Mouse (Mus musculus) hindbrain, embryonic 14.5 days (tissue): ENCODE data around the gene Tspo. TPM values are rescaled to one million over a fixed set of nuclear protein-coding genes. Genes with fewer than 3 reads are reported as not detected.
A peak's percentile ranks its signal among the peaks of the same experiment; 100 is the strongest.

Experiments used
- ATAC-seq: fragments of 200-750 bp; cut with Nextera tagmentation; 2 replicates; pipeline ENCODE4 v1.8.0; 2017; ENCODE audit warnings: moderate number of reproducible peaks, mild to moderate bottlenecking, moderate TSS enrichment, moderate library complexity; ENCODE audit not compliant: low FRiP score
- DNase-seq: peaks from one replicate; pipeline ENCODE4 v3.0.0-alpha.2; 2015; ENCODE audit warnings: low spot score
- H3K27ac ChIP-seq: fragments of 300-500 bp; sonication (generic); 2 replicates; pipeline ENCODE4 v1.5.1; 2014; ENCODE audit warnings: mild to moderate bottlenecking, moderate library complexity
- H3K27me3 ChIP-seq: fragments of 300-500 bp; sonication (generic); 2 replicates; pipeline ENCODE4 v1.6.1; 2014; ENCODE audit warnings: mild to moderate bottlenecking, low read length, mixed read lengths; ENCODE audit not compliant: control insufficient read depth, insufficient read depth
- H3K36me3 ChIP-seq: fragments of 300-500 bp; sonication (generic); replicated peaks from 2 replicates; pipeline ENCODE4 v1.6.1; 2014; ENCODE audit not compliant: control insufficient read depth, insufficient read depth
- H3K4me1 ChIP-seq: fragments of 300-500 bp; sonication (generic); replicated peaks from 2 replicates; pipeline ENCODE4 v1.6.1; 2014; ENCODE audit warnings: antibody characterized with exemption, low read length, mixed read lengths; ENCODE audit not compliant: control insufficient read depth, insufficient read depth
- H3K4me2 ChIP-seq: fragments of 300-500 bp; sonication (generic); replicated peaks from 2 replicates; pipeline ENCODE4 v1.6.1; 2014; ENCODE audit warnings: mild to moderate bottlenecking, moderate library complexity
- H3K4me3 ChIP-seq: fragments of 300-500 bp; sonication (generic); replicated peaks from 2 replicates; pipeline ENCODE4 v1.5.1; 2014; ENCODE audit warnings: mild to moderate bottlenecking, low read length
- H3K9ac ChIP-seq: fragments of 300-500 bp; sonication (generic); 2 replicates; pipeline ENCODE4 v1.6.1; 2014
- H3K9me3 ChIP-seq: fragments of 300-500 bp; sonication (generic); 2 replicates; pipeline ENCODE4 v1.6.1; 2016; ENCODE audit warnings: low read length; ENCODE audit not compliant: control insufficient read depth
- WGBS: fragments of 180-500 bp; shearing (Covaris S2); extraction: QIAGEN DNeasy Blood & Tissue Kit; methylation state at CpG from one replicate; pipeline ENCODE4 v1.1.7; 2014; 5-methylcytosine and 5-hydroxymethylcytosine counted together
- polyA plus RNA-seq: library from polyadenylated mRNA; unstranded; fragments of >200 nt; fragmentation: Nextera tagmentation; extraction: Ambion mirVana; gene quantifications from 2 replicates; pipeline ENCODE4 v1.2.1, GENCODE M21; 2014

The Tspo gene
- polyA plus RNA-seq, 1 experiment from 2014 or later: 12.2 TPM

DNA sequence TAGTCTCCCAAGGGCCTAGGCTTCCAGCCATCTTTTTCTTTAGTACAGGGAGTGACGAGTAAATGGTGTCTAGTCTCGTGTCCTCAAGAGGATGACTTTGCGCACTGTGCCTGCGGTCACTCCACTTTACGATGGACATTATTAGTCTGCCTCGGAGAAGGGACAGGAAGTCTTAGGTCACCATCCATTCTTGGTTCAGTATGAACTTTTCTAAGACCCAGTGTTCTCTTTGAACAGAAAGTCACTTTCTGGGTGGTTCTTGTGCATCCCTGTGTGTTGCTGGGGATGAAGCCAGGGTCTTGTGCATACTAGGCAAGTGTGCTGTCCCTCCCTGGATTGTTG lies 27.5 kb upstream of the Tspo start:
- DNase-seq (no peak), ATAC-seq (no peak)
- H3K4me1 ChIP-seq: no peaks in the 10 kb centered on the region
- 90% methylated on average over 6 of the region's 6 CpGs for WGBS
- no peaks in the 10 kb centered on the region for H3K9me3 ChIP-seq
- H3K27ac ChIP-seq: no peak overlapping the region
- no peaks in the 10 kb centered on the region for H3K36me3 ChIP-seq
- H3K4me2 ChIP-seq: no peak overlapping the region
- H3K9ac ChIP-seq: no peak overlapping the region
- H3K4me3 ChIP-seq: no peak overlapping the region
- no peaks in the 10 kb centered on the region for H3K27me3 ChIP-seq

DNA sequence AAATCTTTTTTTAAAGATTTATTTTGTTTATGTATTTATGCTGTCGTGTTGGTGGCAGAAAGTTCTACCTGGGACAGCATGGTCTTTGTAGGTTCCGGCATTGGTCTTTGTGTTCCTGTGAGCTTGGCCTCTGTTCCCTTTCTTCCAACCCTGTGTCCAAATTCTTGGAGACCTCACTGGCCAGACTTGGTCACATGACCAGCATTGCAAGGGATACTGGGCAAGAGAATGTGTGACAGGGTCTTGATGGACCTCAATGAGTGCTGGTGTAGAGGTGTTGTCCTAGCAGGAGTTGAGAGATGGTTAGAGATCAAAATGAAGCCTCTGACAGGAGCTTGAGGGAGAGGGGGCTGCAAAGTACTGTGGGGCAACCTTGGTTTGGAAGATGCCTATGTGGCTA lies 24.5 kb upstream of the Tspo start:
- Histone ChIP-seq H3K4me1 (no peaks in the 10 kb centered on the region), H3K36me3 (no peaks in the 10 kb centered on the region), H3K9ac (no peak overlapping the region), H3K27ac (no peak overlapping the region), H3K27me3 (no peaks in the 10 kb centered on the region), H3K4me2 (no peak overlapping the region), H3K4me3 (no peak overlapping the region), H3K9me3 (no peaks in the 10 kb centered on the region)
- WGBS: 97% methylated on average over 2 of the region's 2 CpGs
- no peak for ATAC-seq
- DNase-seq: no peak

DNA sequence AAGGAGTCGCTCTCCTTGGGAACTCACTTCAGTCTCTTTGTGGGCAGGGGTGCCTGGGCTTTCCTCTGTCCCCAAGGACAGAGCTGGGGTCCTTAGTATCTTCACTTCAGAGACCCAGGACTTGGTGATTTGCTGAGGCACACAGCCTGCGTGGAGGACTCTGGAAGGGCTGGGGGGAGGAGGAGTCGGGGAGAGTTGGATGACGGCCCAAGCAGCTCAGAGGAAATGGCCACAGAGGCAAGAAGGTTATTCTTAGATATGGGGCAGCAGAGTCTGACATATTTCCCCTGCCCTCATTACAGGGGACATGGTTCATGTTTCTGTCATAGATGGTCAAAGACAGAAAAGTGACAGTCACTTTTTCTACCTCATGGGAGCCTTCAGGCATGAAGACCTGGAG lies 23.5 kb upstream of the Tspo start:
- Histone ChIP-seq H3K4me1 (no peaks in the 10 kb centered on the region), H3K4me3 (no peak overlapping the region), H3K4me2 (no peak overlapping the region), H3K27me3 (no peaks in the 10 kb centered on the region), H3K36me3 (no peaks in the 10 kb centered on the region), H3K9ac (no peak overlapping the region), H3K27ac (no peak overlapping the region), H3K9me3 (no peaks in the 10 kb centered on the region)
- DNase-seq: no peak
- 75% methylated on average over 4 of the region's 4 CpGs for WGBS
- ATAC-seq: no peak

DNA sequence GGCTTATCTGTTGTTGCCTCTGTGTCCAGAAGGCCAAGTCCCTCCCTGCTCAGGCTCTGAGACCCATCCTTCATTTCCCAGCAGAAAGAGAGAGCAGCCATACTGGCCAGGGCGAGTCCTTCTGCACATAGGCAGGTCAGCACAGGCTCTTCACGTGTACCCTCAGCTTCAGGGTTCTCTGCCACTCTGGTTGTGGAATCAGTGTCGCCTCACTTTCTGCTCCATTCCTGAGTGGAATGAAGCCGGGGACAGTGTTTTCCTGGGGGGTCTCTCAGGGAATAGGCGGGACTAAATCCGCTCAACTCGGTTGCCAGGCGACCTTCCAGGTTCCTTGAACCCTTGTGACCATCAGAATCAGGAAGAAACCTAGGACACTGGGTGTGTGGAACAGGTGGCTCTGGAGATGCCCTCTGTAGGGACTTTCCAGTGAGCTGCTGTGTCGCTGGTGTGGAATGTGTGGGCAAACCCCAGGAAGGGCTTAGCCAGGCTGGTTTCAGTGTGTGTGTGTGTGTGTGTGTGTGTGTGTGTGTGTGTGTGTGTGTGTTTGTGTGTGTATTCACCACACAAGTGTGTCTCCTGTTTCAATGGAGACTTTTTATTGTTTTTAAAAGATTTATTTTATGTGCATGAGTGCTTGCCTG lies 21.6 kb upstream of the Tspo start:
- H3K9me3 ChIP-seq: no peaks in the 10 kb centered on the region
- peaks cover 16% of the 10 kb centered on the region for H3K36me3 ChIP-seq
- 84% methylated on average over 9 of the region's 9 CpGs for WGBS
- ATAC-seq: no peak
- DNase-seq: no peak
- no peaks in the 10 kb centered on the region for H3K27me3 ChIP-seq
- H3K4me3 ChIP-seq: no peak overlapping the region
- H3K9ac ChIP-seq: no peak overlapping the region
- no peak overlapping the region for H3K4me2 ChIP-seq
- no peaks in the 10 kb centered on the region for H3K4me1 ChIP-seq
- H3K27ac ChIP-seq: no peak overlapping the region

DNA sequence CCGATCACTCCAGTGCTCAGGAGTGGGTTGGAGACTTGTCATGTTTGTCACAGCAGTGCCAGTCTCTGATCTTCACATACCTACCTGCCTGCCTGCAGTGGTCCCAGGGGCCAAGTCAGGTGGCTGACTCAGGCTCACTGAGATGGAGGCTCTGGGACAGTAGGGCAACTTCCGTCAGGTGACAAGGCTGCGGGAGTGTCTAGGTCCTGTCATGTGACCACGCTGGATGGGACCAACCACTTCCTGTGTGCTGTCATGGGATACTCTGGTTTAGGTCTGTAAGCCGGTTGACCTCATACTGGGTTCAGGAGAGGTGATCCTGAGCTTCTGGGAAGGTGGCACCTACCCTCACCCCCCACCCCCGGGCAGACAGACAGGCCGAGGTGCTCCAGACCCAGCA lies 17.4 kb upstream of the Tspo start:
- Histone ChIP-seq H3K4me3 (no peak overlapping the region), H3K9me3 (no peaks in the 10 kb centered on the region), H3K36me3 (peaks cover 59% of the 10 kb centered on the region), H3K4me1 (no peaks in the 10 kb centered on the region), H3K27ac (no peak overlapping the region), H3K9ac (no peak overlapping the region), H3K27me3 (no peaks in the 10 kb centered on the region), H3K4me2 (no peak overlapping the region)
- DNase-seq (no peak), ATAC-seq (no peak)
- 97% methylated on average over 7 of the region's 7 CpGs for WGBS

DNA sequence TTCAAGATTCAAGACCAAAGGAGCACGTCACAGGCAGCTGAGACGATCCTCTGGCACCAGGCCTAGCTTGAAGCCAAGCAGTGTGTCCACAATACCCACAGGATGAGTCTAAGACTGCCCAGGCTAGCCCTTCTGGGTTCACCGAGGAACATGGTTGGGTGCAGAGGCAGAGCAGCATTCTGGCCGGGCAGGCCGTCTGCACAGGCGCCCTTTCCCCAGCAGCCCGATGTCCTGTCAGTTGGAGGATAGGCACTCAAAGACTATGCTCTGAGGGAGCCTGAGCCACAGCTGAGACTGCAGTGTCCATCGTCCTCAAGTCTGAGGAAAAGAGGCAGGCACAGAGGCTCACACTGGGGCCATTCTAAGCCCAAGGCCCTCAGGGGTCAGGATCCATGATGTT lies 16.2 kb upstream of the Tspo start:
- DNase-seq (no peak), ATAC-seq (no peak)
- H3K36me3 ChIP-seq: peaks cover 70% of the 10 kb centered on the region

DNA sequence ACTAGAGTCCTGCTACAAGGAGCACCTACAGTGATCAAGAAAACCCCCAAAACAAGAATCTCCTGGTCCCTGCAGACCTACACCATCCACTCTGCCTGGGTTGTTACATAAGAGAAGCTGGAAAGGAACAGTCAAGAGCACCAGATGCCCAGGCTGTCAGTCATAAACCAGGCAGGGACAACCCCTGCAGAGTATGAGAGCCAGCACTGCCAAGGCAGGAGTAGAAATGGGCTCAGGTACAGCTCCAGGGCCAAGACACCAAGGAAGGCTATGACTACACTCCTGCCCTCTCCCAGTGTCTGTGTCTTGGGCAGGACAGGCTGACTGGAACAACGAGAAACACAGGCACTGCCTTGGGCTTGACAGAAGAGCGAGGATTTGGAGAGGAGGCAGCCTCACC lies 13.3 kb upstream of the Tspo start:
- Histone ChIP-seq H3K36me3 (peaks cover 80% of the 10 kb centered on the region), H3K9me3 (no peaks in the 10 kb centered on the region), H3K9ac (no peak overlapping the region), H3K4me1 (peaks cover 7% of the 10 kb centered on the region), H3K27ac (no peak overlapping the region), H3K4me2 (no peak overlapping the region), H3K4me3 (no peak overlapping the region), H3K27me3 (no peaks in the 10 kb centered on the region)
- WGBS: 94% methylated on average over 2 of the region's 2 CpGs
- ATAC-seq (no peak), DNase-seq (no peak)

More for the DNA sequence above, 16.2 kb upstream of the Tspo start:
- Histone ChIP-seq H3K27ac (no peak overlapping the region), H3K4me1 (no peaks in the 10 kb centered on the region), H3K27me3 (no peaks in the 10 kb centered on the region), H3K4me2 (no peak overlapping the region), H3K4me3 (no peak overlapping the region), H3K9ac (no peak overlapping the region), H3K9me3 (no peaks in the 10 kb centered on the region)
- 92% methylated on average over 8 of the region's 8 CpGs for WGBS

DNA sequence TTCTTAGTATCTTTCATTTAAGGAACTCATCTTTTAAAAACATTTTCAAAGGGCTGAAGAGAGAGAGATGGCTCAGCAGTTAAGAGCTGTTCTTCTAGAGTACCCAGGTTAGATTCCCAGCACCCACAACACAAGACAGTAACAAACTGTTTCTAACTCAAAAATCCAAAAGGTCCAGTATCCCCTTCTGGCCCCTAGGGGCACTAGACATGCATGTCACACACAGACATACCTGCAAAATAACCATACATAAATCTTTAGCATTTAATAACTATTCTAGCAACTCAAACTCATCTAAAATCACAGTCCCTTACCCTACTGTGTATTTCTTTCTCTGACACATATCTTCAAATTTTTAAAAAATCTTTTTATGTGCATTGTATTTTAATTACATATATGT lies 9.6 kb upstream of the Tspo start:
- Histone ChIP-seq H3K9me3 (no peaks in the 10 kb centered on the region), H3K4me1 (peaks cover 12% of the 10 kb centered on the region), H3K4me2 (no peak overlapping the region), H3K27ac (no peak overlapping the region), H3K4me3 (no peak overlapping the region), H3K9ac (no peak overlapping the region), H3K27me3 (no peaks in the 10 kb centered on the region), H3K36me3 (peaks cover 44% of the 10 kb centered on the region)
- no peak for DNase-seq
- no peak for ATAC-seq

DNA sequence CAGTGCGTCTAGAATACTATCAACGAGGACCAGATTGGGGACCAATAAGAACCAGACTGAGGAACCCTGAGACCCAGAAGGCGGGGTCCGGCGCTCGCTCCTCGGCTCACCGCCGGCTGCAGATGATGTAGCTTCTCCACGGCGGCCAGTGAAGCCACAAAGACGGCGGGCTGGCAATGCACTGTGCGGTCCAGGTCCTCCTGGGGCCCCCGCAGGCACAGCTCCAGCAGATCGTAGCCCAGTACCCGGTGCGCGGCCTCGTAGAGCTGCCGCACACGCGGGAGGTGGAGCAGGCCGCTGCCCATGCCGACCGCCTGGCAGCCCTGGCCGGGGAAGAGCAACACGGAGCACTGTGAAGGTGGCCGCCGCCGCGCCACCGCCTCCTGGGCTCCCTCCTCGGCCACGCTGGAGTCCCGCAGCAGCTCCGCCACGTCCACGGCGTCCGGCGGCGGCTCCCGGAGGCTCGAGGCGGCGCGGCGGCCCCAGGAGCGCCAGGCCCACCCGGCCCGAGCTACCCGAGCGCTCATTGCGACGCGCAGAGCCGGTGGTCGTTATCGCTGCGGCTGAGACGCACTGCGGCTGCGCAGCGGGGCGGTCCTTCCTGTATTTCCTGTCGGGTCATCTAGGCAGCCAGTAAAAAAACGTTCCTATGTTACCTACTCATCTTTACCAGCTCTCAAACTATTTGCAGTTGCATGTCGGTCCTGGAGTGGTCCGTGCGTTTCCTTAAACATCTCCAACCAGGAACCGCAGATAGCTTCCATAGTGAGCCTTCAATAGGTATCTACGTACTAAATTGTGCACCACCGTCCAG lies 8.0 kb upstream of the Tspo start:
- DNase-seq: peak; percentile 91
- H3K4me2 ChIP-seq: peak overlapping the region; percentile 82
- peaks cover 28% of the 10 kb centered on the region for H3K36me3 ChIP-seq
- H3K4me1 ChIP-seq: peaks cover 12% of the 10 kb centered on the region
- peak overlapping the region; percentile 94 for H3K27ac ChIP-seq
- WGBS: under 1% methylated on average over 74 of the region's 74 CpGs
- H3K9ac ChIP-seq: peak overlapping the region; percentile 84
- peak overlapping the region; percentile 68 for H3K4me3 ChIP-seq
- H3K27me3 ChIP-seq: no peaks in the 10 kb centered on the region
- peak; percentile 90 for ATAC-seq
- no peaks in the 10 kb centered on the region for H3K9me3 ChIP-seq
